14 mouse cellular contexts compared by ENCODE assay signal in the genomic region with DNA sequence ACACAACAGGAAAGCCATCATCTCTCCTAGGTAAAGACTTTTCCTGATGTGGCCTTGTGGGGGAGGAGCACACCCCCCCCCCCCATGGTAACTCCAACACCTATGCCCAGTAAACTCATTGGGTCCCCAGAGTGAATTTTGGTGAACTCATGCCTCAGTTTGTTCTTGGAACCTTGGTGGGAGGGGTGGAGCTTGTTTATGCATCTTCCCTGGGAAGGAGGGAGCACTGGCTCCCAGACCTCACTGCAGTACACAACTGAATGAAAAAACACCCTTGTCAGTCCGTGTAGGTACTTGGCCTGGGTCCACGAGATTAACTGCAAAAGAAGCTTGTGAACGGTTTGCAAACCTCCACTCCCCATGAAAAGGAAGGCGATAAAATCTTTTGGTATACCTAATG.
"Had no signal": no experiment of that assay in that cellular context is flagged by ENCODE, and none has a peak within 500 bp of the region (broad histone marks: within the 10 kb centered on the region; RNA-seq: fewer than 3 reads in every experiment).

No protein-coding gene starts in this region.

- H3K27ac ChIP-seq: kidney, postnatal 0 days; layer of hippocampus, adult 2 months; liver, embryonic 13.5 days; lung, embryonic 15.5 days; macrophage; midbrain, embryonic 12.5 days; neural tube, embryonic 13.5 days had no signal

- H3K9me3 ChIP-seq: liver, embryonic 13.5 days; lung, embryonic 15.5 days; midbrain, embryonic 12.5 days had no signal

- DNase-seq: kidney, adult 9 months; left cerebral cortex, postnatal 4 days; liver, postnatal 0 days; lung, postnatal 14 days; right cerebral cortex, postnatal 14 days; thymus, postnatal 4 days had no signal

- H3K27me3 ChIP-seq: liver, embryonic 13.5 days; lung, embryonic 15.5 days; megakaryocyte, embryonic 14.5 days; midbrain, embryonic 12.5 days; neural tube, embryonic 13.5 days had no signal

- H3K4me3 ChIP-seq: layer of hippocampus, adult 2 months; liver, embryonic 13.5 days; lung, embryonic 15.5 days; megakaryocyte, embryonic 14.5 days; midbrain, embryonic 12.5 days; neural tube, embryonic 13.5 days had no signal

- H3K36me3 ChIP-seq: liver, embryonic 13.5 days; lung, embryonic 15.5 days; midbrain, embryonic 12.5 days; neural tube, embryonic 13.5 days had no signal

- H3K9ac ChIP-seq: liver, embryonic 13.5 days; liver, postnatal 0 days; lung, embryonic 15.5 days; midbrain, embryonic 12.5 days; neural tube, embryonic 13.5 days had no signal
